Mouse (Mus musculus) layer of hippocampus, postnatal 14 days (tissue): ENCODE measurements at regions not wholly inside any gene's neighbourhood (a gene's known extent, or its start where the extent isn't known, plus 50 kb on each side); places are given as distances from the start of the nearest gene placed in this dataset.

Experiments
- DNase-seq, 2 experiments: peaks; one replicate each; pipeline ENCODE4 v3.0.0; 2021 to 2022; ENCODE audit warnings: low spot score in 2 of 2, mixed read lengths in 1 of 2

DNA sequence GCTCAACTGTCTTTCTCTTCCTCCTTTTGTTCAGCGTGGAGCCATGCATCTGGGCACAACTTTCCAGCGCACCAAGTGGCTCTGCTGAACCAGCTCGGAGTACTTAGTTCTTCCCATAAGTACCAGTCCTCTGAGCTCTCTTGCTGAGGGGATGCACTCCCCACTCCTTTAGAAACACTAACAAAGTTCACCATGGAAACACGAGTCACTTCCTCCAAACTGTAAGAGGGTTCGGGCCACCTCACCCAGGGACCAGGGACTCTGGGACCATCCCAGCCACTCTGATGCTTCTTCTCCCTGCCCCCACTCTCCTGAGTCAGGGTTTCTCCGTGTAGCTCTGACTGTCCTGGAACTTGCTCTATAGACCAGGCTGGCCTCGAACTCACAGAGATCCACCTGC, 107.0 kb upstream of the 1700021F07Rik start:
- no peak for DNase-seq

- no peak for DNase-seq
Measured at GRCm38 (mm10) chr2:173416921-173417320, 105.5 kb upstream of the 1700021F07Rik start.

DNA sequence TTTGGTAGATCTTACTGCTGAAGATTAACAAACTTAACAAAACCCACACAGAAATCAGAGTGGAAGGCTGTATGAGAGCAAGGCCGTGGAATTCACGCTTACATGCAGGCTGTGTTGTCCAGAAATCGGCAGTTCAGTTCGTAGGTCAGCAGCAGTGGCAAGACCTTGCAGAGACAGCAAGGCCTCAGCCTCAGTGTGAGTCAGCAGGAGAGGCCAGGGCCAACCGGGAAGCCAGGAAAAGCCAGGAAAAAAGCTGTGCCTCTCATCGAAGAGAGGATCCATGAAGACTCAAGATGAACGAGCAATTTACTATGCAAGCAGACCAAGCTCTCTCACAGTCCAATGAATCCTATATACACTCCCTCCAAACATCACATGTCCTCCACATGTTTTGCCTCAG, 103.4 kb upstream of the 1700021F07Rik start:
- no peak for DNase-seq

GRCm38 (mm10) chr2:173419972-173420391, 102.4 kb upstream of the 1700021F07Rik start:
- peak; percentile 30 to 62 for DNase-seq

DNA sequence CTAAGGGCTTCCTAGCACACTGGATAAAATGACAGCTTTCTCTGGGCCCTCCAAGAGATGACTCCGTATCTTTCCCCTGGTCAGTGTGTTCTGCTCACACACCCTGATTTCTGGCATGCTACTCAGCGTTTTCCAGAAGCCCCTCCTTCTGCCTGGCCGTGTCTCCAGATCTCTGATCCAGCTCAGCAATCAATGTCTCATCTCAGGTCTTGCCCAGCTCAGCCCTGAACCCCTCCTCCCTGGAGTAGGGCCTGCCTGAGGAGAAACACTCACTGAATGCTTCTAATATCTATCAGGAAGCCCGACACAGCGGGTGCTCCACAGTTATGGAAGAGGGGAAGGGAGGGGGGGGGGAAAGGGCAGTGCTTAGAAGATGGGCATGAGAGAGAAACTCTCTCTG, 101.9 kb upstream of the 1700021F07Rik start:
- no peak for DNase-seq

DNA sequence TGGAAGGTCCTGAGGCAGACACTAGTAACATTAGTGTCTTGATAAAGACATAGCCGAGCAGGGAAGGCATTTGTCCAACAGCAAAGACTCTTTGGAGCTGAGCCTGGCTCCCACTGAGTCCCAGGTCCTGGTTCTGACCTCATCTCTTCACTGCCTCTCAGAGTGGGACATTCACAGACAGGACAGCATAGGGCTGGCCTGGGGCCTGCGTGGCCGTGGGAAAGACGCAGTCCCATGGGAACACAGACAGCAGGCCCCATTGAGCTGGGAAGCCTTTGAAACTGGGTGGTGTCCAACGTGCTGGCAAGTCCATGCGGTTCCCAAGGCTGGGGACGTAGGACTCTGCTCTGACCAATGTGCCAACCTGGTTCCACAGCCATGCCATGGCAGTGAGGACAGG, 97.5 kb upstream of the 1700021F07Rik start:
- DNase-seq = peak; percentile 28 to 71

GRCm38 (mm10) chr2:173425754-173426153, 96.6 kb upstream of the 1700021F07Rik start:
- DNase-seq = no peak

- peak; percentile 18 to 66 for DNase-seq
Measured at GRCm38 (mm10) chr2:173426191-173427065, 96.0 kb upstream of the 1700021F07Rik start.

- DNase-seq = no peak
Measured at GRCm38 (mm10) chr2:173427888-173428450, 94.4 kb upstream of the 1700021F07Rik start.

- DNase-seq = no peak
Measured at GRCm38 (mm10) chr2:173431841-173432240, 90.5 kb upstream of the 1700021F07Rik start.

- no peak for DNase-seq
Measured at GRCm38 (mm10) chr2:173432258-173432657, 90.1 kb upstream of the 1700021F07Rik start.

DNA sequence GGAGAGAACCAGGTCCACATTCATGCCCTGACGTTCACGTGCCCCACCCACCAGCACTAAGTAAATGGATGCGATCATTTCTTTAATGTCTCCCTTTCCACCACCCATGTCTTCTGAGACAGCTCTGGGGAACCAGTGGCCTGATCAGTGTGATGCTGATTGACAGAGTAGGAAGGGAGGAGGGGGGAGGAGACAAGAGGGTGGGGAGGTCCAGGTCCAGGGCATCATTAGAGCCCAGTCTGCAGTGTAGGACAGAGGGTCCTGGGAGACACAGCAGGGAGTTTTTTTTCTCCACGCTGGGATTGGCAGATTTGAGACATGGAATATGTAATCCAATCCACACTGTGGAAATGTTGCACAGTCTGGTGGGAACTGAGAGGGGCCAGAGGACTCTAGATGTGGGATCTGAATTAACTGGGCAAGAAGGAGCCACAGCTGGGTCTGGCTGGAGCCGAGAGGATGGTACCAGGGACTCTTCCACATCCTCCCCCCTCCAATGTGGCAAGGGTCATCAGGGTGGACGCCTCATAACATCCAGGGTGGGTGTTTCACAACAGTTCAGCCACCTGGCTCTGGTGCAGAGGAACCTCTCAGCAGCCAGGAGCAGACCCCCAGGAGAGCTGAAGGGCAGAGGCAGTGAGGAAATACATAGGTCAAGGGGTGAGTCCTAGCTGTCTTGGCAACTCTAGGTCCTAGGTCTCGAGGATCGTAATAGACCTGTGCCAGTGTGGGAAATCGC, 89.3 kb upstream of the 1700021F07Rik start:
- DNase-seq = no peak

DNA sequence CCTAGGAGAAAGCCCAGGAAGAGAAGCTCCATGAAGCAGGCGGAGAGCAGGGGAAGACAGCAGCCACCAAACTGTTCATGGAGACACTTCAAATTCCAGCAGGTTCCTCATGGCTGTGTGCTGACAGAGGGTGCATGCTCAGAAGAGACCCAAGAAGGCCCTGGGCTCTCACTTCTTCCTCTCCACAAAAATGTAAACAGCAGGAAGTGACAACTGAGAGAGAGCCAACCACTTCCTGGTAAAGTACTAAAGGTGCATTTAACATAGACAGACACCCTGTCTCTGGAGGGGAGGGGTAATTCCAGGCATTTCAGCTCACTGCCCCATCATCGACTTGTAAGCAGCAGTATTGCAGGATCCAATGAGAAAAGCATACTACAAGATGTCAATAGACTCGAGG, 85.8 kb upstream of the 1700021F07Rik start:
- DNase-seq = no peak

- peak in 1 of 2 experiments; percentile 63 for DNase-seq
Measured at GRCm38 (mm10) chr2:173439031-173439430, 83.4 kb upstream of the 1700021F07Rik start.

DNA sequence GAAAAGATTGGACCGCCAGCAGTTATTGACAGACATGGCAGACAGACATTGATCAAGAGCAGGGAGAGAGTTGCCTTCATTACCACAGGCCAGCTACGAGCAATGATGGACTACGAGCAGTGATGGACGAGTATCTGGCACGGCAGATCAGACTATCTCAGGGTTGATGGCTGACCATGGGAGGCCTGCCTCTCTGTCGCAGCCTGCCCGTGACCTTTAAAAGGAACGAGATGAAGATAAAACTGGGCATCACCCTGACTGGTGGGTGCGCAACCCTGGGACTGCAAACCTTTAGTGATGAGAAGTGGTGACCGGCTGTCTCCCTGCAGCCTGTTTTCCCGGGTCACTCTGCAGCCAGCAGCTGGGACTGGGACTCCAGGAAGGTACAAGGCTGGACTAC, 80.3 kb upstream of the 1700021F07Rik start:
- DNase-seq = no peak

- no peak for DNase-seq
Measured at GRCm38 (mm10) chr2:173443262-173443661, 79.1 kb upstream of the 1700021F07Rik start.

GRCm38 (mm10) chr2:173444386-173444785, 78.0 kb upstream of the 1700021F07Rik start:
- no peak for DNase-seq

DNA sequence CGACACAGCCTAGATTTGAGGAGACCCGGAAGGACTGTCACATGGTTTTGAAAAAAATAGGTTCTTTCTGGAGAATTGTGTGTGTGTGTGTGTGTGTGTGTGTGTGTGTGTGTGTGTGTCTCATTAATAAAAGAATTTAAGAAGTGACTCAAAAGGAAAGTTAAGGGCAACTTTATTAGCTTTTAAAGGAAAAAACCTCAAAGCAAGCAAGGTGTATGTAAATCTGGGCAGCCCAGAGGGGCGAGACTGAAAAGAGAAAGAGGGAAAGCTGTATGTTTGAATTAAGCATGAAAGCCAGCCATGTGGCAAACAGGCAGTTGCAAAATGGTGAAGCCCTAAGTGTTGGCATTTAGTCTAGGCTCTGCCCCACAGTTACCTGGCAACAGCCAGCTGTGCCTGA, 77.3 kb upstream of the 1700021F07Rik start:
- DNase-seq = no peak

DNA sequence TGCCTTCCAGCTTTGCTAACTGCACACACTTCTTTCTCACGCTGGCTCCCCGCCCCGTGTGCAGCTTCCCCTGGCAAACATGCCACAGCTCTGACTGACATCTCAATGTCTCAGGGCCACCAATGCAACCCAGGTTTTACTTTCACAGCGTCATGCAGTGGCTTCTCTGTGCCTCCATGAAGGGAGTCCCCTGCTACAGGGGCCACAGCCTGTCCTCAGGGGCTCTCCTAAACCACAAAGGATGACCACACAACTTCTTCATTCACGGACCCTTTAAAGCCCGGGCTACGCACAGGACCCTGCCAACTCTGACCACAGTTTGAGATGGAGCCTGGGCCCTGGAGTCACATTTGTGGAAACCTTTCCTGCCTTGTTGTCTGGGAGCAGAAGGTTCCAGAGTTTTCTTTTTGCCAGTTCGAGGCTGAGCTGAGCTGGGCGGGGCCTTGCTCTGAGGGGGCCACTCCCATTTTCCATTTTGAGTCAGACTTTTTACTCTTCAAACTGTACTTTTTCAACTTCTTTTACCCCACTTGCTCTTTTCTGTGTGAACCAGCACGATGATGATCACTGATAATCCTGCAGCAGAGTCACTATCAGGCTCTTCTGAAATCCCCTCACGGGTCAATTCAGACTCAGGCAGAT, 73.7 kb upstream of the 1700021F07Rik start:
- DNase-seq = no peak

GRCm38 (mm10) chr2:173449198-173449597, 73.2 kb upstream of the 1700021F07Rik start:
- no peak for DNase-seq

- no peak for DNase-seq
Measured at GRCm38 (mm10) chr2:173451993-173452481, 70.3 kb upstream of the 1700021F07Rik start.
